In genomic region chr3:89224796-89225195, GRCm38 (mm10) we compare ENCODE assay signal across 12 mouse cellular contexts. TPM values are rescaled to one million over a fixed set of nuclear protein-coding genes. Genes with fewer than 3 reads are reported as not detected.
A peak's percentile ranks its signal among the peaks of the same experiment; 100 is the strongest.
DNase-seq lines count a peak whose midpoint lies in the region; ATAC-seq and TF ChIP-seq lines count a peak whose summit lies in the region.
"Had no signal": no experiment of that assay in that cellular context is flagged by ENCODE, and none has a peak within 500 bp of the region (broad histone marks: within the 10 kb centered on the region; RNA-seq: fewer than 3 reads in every experiment).

No protein-coding gene starts in this region.

- no peaks in the 10 kb centered on the region; the same call in 1 of the 2 replicates for H3K36me3 ChIP-seq in testis, adult 2 months (ENCODE audit: control insufficient read depth, insufficient read depth, low read length)
- H3K36me3 ChIP-seq in forebrain, embryonic 15.5 days, result peaks cover 3% of the 10 kb centered on the region
- peaks cover 44% of the 10 kb centered on the region for H3K36me3 ChIP-seq in midbrain, embryonic 12.5 days
- H3K36me3 ChIP-seq: liver, embryonic 15.5 days had no signal

- TF ChIP-seq CTCF in testis, adult 2 months (IDR thresholded peaks at IDR 0.05; ENCODE audit: control insufficient read depth, insufficient read depth, insufficient replicate concordance, low read depth, low read length), result no peak

- no peak for ATAC-seq in forebrain, embryonic 15.5 days (replicated peaks)
- ATAC-seq in midbrain, embryonic 12.5 days (ENCODE audit: low FRiP score, low read depth), result no peak

- H3K9me3 ChIP-seq in forebrain, embryonic 15.5 days, result no peaks in the 10 kb centered on the region
- no peaks in the 10 kb centered on the region for H3K9me3 ChIP-seq in midbrain, embryonic 12.5 days
- H3K9me3 ChIP-seq: liver, embryonic 15.5 days had no signal

- peak overlapping the region; percentile 54 for H3K9ac ChIP-seq in forebrain, embryonic 15.5 days (replicated peaks)
- H3K9ac ChIP-seq in midbrain, embryonic 12.5 days (replicated peaks), result peak overlapping the region; percentile 93
- H3K9ac ChIP-seq: liver, embryonic 15.5 days had no signal

- H3K4me1 ChIP-seq in testis, adult 2 months (ENCODE audit: control insufficient read depth, insufficient read depth, low read length), result peaks cover 20% of the 10 kb centered on the region
- peaks cover 61% of the 10 kb centered on the region for H3K4me1 ChIP-seq in forebrain, embryonic 15.5 days
- peaks cover 77% of the 10 kb centered on the region for H3K4me1 ChIP-seq in midbrain, embryonic 12.5 days

- peak overlapping the region; percentile 89 for H3K4me3 ChIP-seq in testis, adult 2 months (ENCODE audit: control insufficient read depth, low read depth, low read length)
- peak overlapping the region; percentile 50 for H3K4me3 ChIP-seq in forebrain, embryonic 15.5 days
- peak overlapping the region; percentile 77 for H3K4me3 ChIP-seq in midbrain, embryonic 12.5 days
- H3K4me3 ChIP-seq: liver, embryonic 15.5 days had no signal

- no peak for DNase-seq in testis, postnatal 10 days (ENCODE audit: low spot score)
- DNase-seq in adrenal gland, postnatal 14 days, result no peak
- no peak for DNase-seq in kidney, adult 18-20 months
- DNase-seq in adrenal gland, postnatal 10 days, result no peak
- DNase-seq: heart, adult 11 months; heart, postnatal 4 days; kidney, postnatal 10 days had no signal

- H3K27ac ChIP-seq in testis, adult 2 months (ENCODE audit: control insufficient read depth, insufficient read depth, low read depth, low read length), result no peak overlapping the region
- H3K27ac ChIP-seq in forebrain, embryonic 15.5 days (replicated peaks), result peak overlapping the region; percentile 90
- peak overlapping the region; percentile 98 for H3K27ac ChIP-seq in midbrain, embryonic 12.5 days (replicated peaks)
- H3K27ac ChIP-seq: liver, embryonic 15.5 days had no signal

- H3K27me3 ChIP-seq in testis, adult 2 months (ENCODE audit: control insufficient read depth, insufficient read depth, low read length), result no peaks in the 10 kb centered on the region
- no peaks in the 10 kb centered on the region for H3K27me3 ChIP-seq in forebrain, embryonic 15.5 days
- H3K27me3 ChIP-seq in midbrain, embryonic 12.5 days, result no peaks in the 10 kb centered on the region
- H3K27me3 ChIP-seq: CH12.LX had no signal

- H3K4me2 ChIP-seq in forebrain, embryonic 15.5 days (replicated peaks), result peak overlapping the region; percentile 76
- H3K4me2 ChIP-seq in midbrain, embryonic 12.5 days (replicated peaks), result peak overlapping the region; percentile 93
- H3K4me2 ChIP-seq: liver, embryonic 15.5 days had no signal

- TF ChIP-seq POLR2A in testis, adult 2 months (IDR thresholded peaks at IDR 0.05; ENCODE audit: control insufficient read depth, low read depth, low read length), result no peak

- WGBS in forebrain, embryonic 15.5 days, result 22% methylated on average over 11 of the region's 11 CpGs
- 27% methylated on average over 11 of the region's 11 CpGs for WGBS in midbrain, embryonic 12.5 days

RNA-seq across cellular contexts. Expression of gene Mtx1, which starts 2.1 kb away (rescaled TPM):
- polyA plus RNA-seq in testis, adult 2 months (2012; rRNA removed), result 482 and 525 TPM in 2 replicates
- 172 and 175 TPM in 2 replicates for polyA plus RNA-seq in forebrain, embryonic 15.5 days (2015; fragmentation: Nextera tagmentation; extraction: Ambion mirVana)
- polyA plus RNA-seq in midbrain, embryonic 12.5 days (2016; fragmentation: Nextera tagmentation; extraction: Ambion mirVana), result 183 and 185 TPM in 2 replicates
- total RNA-seq in adrenal gland, postnatal 14 days (2021), result 152 and 162 TPM in 2 replicates
- total RNA-seq in adrenal gland, postnatal 10 days (2021), result 100 to 1,000 TPM; 176 to 198 TPM

RNA-seq across cellular contexts. Expression of gene Muc1, which starts 4.1 kb away (rescaled TPM):
- polyA plus RNA-seq in testis, adult 2 months (2012; rRNA removed), result 35.1 and 38.3 TPM in 2 replicates
- polyA plus RNA-seq in forebrain, embryonic 15.5 days (2015; fragmentation: Nextera tagmentation; extraction: Ambion mirVana), result 1.1 and 1.8 TPM in 2 replicates
- polyA plus RNA-seq in midbrain, embryonic 12.5 days (2016; fragmentation: Nextera tagmentation; extraction: Ambion mirVana), result 3.8 and 5.2 TPM in 2 replicates
- total RNA-seq in adrenal gland, postnatal 14 days (2021), result 0.64 and 1.3 TPM in 2 replicates
- under 1 TPM; 0.51 to 0.55 TPM for total RNA-seq in adrenal gland, postnatal 10 days (2021)
- polyA plus RNA-seq: liver, embryonic 15.5 days had no signal

RNA-seq across cellular contexts. Expression of gene Thbs3, which starts 9.8 kb away (rescaled TPM):
- polyA plus RNA-seq in testis, adult 2 months (2012; rRNA removed), result 66.6 and 73.2 TPM in 2 replicates
- 67.0 and 68.3 TPM in 2 replicates for polyA plus RNA-seq in forebrain, embryonic 15.5 days (2015; fragmentation: Nextera tagmentation; extraction: Ambion mirVana)
- 105 and 107 TPM in 2 replicates for polyA plus RNA-seq in midbrain, embryonic 12.5 days (2016; fragmentation: Nextera tagmentation; extraction: Ambion mirVana)
- 9.0 and 12.7 TPM in 2 replicates for total RNA-seq in adrenal gland, postnatal 14 days (2021)
- 10 to 100 TPM; 21.8 to 22.6 TPM for total RNA-seq in adrenal gland, postnatal 10 days (2021)

RNA-seq across cellular contexts. Expression of gene Krtcap2, which starts 21.0 kb away (rescaled TPM):
- 30.7 and 43.7 TPM in 2 replicates for polyA plus RNA-seq in testis, adult 2 months (2012; rRNA removed)
- 192 and 205 TPM in 2 replicates for polyA plus RNA-seq in forebrain, embryonic 15.5 days (2015; fragmentation: Nextera tagmentation; extraction: Ambion mirVana)
- polyA plus RNA-seq in midbrain, embryonic 12.5 days (2016; fragmentation: Nextera tagmentation; extraction: Ambion mirVana), result 253 and 255 TPM in 2 replicates
- 95.0 and 110 TPM in 2 replicates for total RNA-seq in adrenal gland, postnatal 14 days (2021)
- 100 to 1,000 TPM; 109 to 116 TPM for total RNA-seq in adrenal gland, postnatal 10 days (2021)

RNA-seq across cellular contexts. Expression of gene Trim46, which starts 21.3 kb away (rescaled TPM):
- polyA plus RNA-seq in testis, adult 2 months (2012; rRNA removed), result 27.7 and 27.9 TPM in 2 replicates
- polyA plus RNA-seq in forebrain, embryonic 15.5 days (2015; fragmentation: Nextera tagmentation; extraction: Ambion mirVana), result 57.7 and 58.7 TPM in 2 replicates
- 25.1 and 25.5 TPM in 2 replicates for polyA plus RNA-seq in midbrain, embryonic 12.5 days (2016; fragmentation: Nextera tagmentation; extraction: Ambion mirVana)
- total RNA-seq in adrenal gland, postnatal 14 days (2021), result 1.4 and 3.2 TPM in 2 replicates
- 1 to 10 TPM; 2.0 to 4.2 TPM for total RNA-seq in adrenal gland, postnatal 10 days (2021)
